Mouse (Mus musculus) heart, embryonic 16.5 days (tissue): ENCODE results near the gene Rtl6. TPM values are rescaled to one million over a fixed set of nuclear protein-coding genes. Genes with fewer than 3 reads are reported as not detected.

Experiments
- ATAC-seq: fragments of 200-750 bp; cut with Nextera tagmentation; replicated peaks from 2 replicates; pipeline ENCODE4 v1.8.0; 2017; ENCODE audit warnings: moderate number of reproducible peaks; ENCODE audit not compliant: insufficient read depth, low FRiP score; ENCODE audit errors: extremely low read depth
- H3K27ac ChIP-seq: fragments of 300-500 bp; sonication (generic); 2 replicates; pipeline ENCODE4 v1.5.1; 2014; ENCODE audit warnings: mild to moderate bottlenecking, low read length, control low read depth, moderate library complexity
- H3K27me3 ChIP-seq: fragments of 300-500 bp; sonication (generic); 2 replicates; pipeline ENCODE4 v1.6.1; 2014; ENCODE audit warnings: low read length, mixed read lengths; ENCODE audit not compliant: control insufficient read depth, insufficient read depth
- H3K36me3 ChIP-seq: fragments of 300-500 bp; sonication (generic); 2 replicates; pipeline ENCODE4 v1.6.1; 2014; ENCODE audit not compliant: control insufficient read depth, insufficient read depth
- H3K4me1 ChIP-seq: fragments of 300-500 bp; sonication (generic); 2 replicates; pipeline ENCODE4 v1.6.1; 2014; ENCODE audit warnings: low read length, mixed read lengths; ENCODE audit not compliant: control insufficient read depth, insufficient read depth
- H3K4me2 ChIP-seq: fragments of 300-500 bp; sonication (generic); 2 replicates; pipeline ENCODE4 v1.6.1; 2014; ENCODE audit warnings: low read depth, mild to moderate bottlenecking, control low read depth, low read length
- H3K4me3 ChIP-seq: fragments of 300-500 bp; sonication (generic); 2 replicates; pipeline ENCODE4 v1.5.1; 2014; ENCODE audit warnings: mild to moderate bottlenecking, control low read depth, low read length
- H3K9ac ChIP-seq: fragments of 300-500 bp; sonication (generic); 2 replicates; pipeline ENCODE4 v1.6.1; 2014; ENCODE audit warnings: low read length, control low read depth
- H3K9me3 ChIP-seq: fragments of 300-500 bp; sonication (generic); replicated peaks from 2 replicates; pipeline ENCODE4 v1.6.1; 2016; ENCODE audit warnings: low read length; ENCODE audit not compliant: control insufficient read depth
- WGBS: fragments of 180-500 bp; shearing (Covaris S2); extraction: QIAGEN DNeasy Blood & Tissue Kit; methylation state at CpG from one replicate; pipeline ENCODE4 v1.1.7; 2014; 5-methylcytosine and 5-hydroxymethylcytosine counted together
- polyA plus RNA-seq: library from polyadenylated mRNA; unstranded; fragments of >200 nt; fragmentation: Nextera tagmentation; extraction: Ambion mirVana; gene quantifications from 2 replicates; pipeline ENCODE4 v1.2.1, GENCODE M21; 2015

Rtl6 gene
- polyA plus RNA-seq, 1 experiment from 2014 or later, result 9.9 TPM

GRCm38 (mm10) chr15:84549291-84549797 lies 8.3 kb downstream of the Rtl6 start:
- no peaks in the 10 kb centered on the region for H3K4me1 ChIP-seq
- ATAC-seq, result no peak
- WGBS, result 71% methylated on average over 6 of the region's 6 CpGs

GRCm38 (mm10) chr15:84546028-84546427 lies 11.6 kb downstream of the Rtl6 start:
- Histone ChIP-seq H3K4me2 (no peak overlapping the region), H3K9me3 (no peaks in the 10 kb centered on the region), H3K36me3 (no peaks in the 10 kb centered on the region), H3K4me1 (no peaks in the 10 kb centered on the region), H3K9ac (no peak overlapping the region), H3K27ac (no peak overlapping the region), H3K27me3 (0 out of 2 replicates have a peak, but pooled peaks cover 2% of the 10 kb centered on the region), H3K4me3 (no peak overlapping the region)
- no peak for ATAC-seq
- WGBS, result 84% methylated on average over 3 of the region's 3 CpGs

More at GRCm38 (mm10) chr15:84549291-84549797, 8.3 kb downstream of the Rtl6 start:
- Histone ChIP-seq H3K27me3 (no peaks in the 10 kb centered on the region), H3K9ac (no peak overlapping the region), H3K27ac (no peak overlapping the region), H3K36me3 (no peaks in the 10 kb centered on the region), H3K9me3 (no peaks in the 10 kb centered on the region), H3K4me2 (no peak overlapping the region), H3K4me3 (no peak overlapping the region)

GRCm38 (mm10) chr15:84541175-84541574 lies 16.4 kb downstream of the Rtl6 start:
- H3K36me3 ChIP-seq, result no peaks in the 10 kb centered on the region
- H3K4me2 ChIP-seq, result no peak overlapping the region
- H3K27ac ChIP-seq, result no peak overlapping the region
- H3K27me3 ChIP-seq, result 0 out of 2 replicates have a peak, but pooled peaks cover 2% of the 10 kb centered on the region
- no peak overlapping the region for H3K9ac ChIP-seq
- H3K9me3 ChIP-seq, result 0 out of 2 replicates have a peak, but pooled peaks cover 1% of the 10 kb centered on the region
- WGBS, result 49% methylated on average over 5 of the region's 5 CpGs
- ATAC-seq, result no peak
- H3K4me3 ChIP-seq, result no peak overlapping the region
- no peaks in the 10 kb centered on the region for H3K4me1 ChIP-seq

- no peak overlapping the region for H3K4me2 ChIP-seq
- ATAC-seq, result no peak
- 0 out of 2 replicates have a peak, but pooled peaks cover 4% of the 10 kb centered on the region for H3K9me3 ChIP-seq
- H3K36me3 ChIP-seq, result no peaks in the 10 kb centered on the region
- H3K9ac ChIP-seq, result no peak overlapping the region
- no peaks in the 10 kb centered on the region for H3K4me1 ChIP-seq
- no peak overlapping the region for H3K27ac ChIP-seq
- H3K4me3 ChIP-seq, result no peak overlapping the region
- 0 out of 2 replicates have a peak, but pooled peaks cover 2% of the 10 kb centered on the region for H3K27me3 ChIP-seq
- 70% methylated on average over 15 of the region's 15 CpGs for WGBS
These were observed 18.5 kb downstream of the Rtl6 start for GRCm38 (mm10) chr15:84538974-84539588.

GRCm38 (mm10) chr15:84537117-84537516 lies 20.5 kb downstream of the Rtl6 start:
- no peak overlapping the region for H3K4me3 ChIP-seq
- no peaks in the 10 kb centered on the region for H3K4me1 ChIP-seq
- 82% methylated on average over 10 of the region's 10 CpGs for WGBS
- 0 out of 2 replicates have a peak, but pooled peaks cover 2% of the 10 kb centered on the region for H3K27me3 ChIP-seq
- H3K4me2 ChIP-seq, result no peak overlapping the region
- no peak overlapping the region for H3K9ac ChIP-seq
- H3K9me3 ChIP-seq, result 0 out of 2 replicates have a peak, but pooled peaks cover 8% of the 10 kb centered on the region
- H3K36me3 ChIP-seq, result no peaks in the 10 kb centered on the region
- ATAC-seq, result no peak
- H3K27ac ChIP-seq, result no peak overlapping the region

- H3K4me3 ChIP-seq, result no peak overlapping the region
- no peak overlapping the region for H3K9ac ChIP-seq
- H3K36me3 ChIP-seq, result no peaks in the 10 kb centered on the region
- no peaks in the 10 kb centered on the region for H3K4me1 ChIP-seq
- 0 out of 2 replicates have a peak, but pooled peaks cover 8% of the 10 kb centered on the region for H3K9me3 ChIP-seq
- 87% methylated on average over 9 of the region's 9 CpGs for WGBS
- H3K4me2 ChIP-seq, result no peak overlapping the region
- no peak overlapping the region for H3K27ac ChIP-seq
- H3K27me3 ChIP-seq, result 0 out of 2 replicates have a peak, but pooled peaks cover 2% of the 10 kb centered on the region
- ATAC-seq, result no peak
These were observed 21.0 kb downstream of the Rtl6 start for GRCm38 (mm10) chr15:84536611-84537010.

GRCm38 (mm10) chr15:84535953-84536352 lies 21.7 kb downstream of the Rtl6 start:
- no peak overlapping the region for H3K9ac ChIP-seq
- H3K36me3 ChIP-seq, result no peaks in the 10 kb centered on the region
- H3K27ac ChIP-seq, result no peak overlapping the region
- H3K27me3 ChIP-seq, result no peaks in the 10 kb centered on the region
- ATAC-seq, result no peak
- H3K4me2 ChIP-seq, result no peak overlapping the region
- H3K4me3 ChIP-seq, result no peak overlapping the region
- 88% methylated on average over 2 of the region's 2 CpGs for WGBS
- no peaks in the 10 kb centered on the region for H3K4me1 ChIP-seq
- H3K9me3 ChIP-seq, result 0 out of 2 replicates have a peak, but pooled peaks cover 8% of the 10 kb centered on the region

- H3K9ac ChIP-seq, result no peak overlapping the region
- H3K9me3 ChIP-seq, result 0 out of 2 replicates have a peak, but pooled peaks cover 8% of the 10 kb centered on the region
- H3K4me1 ChIP-seq, result no peaks in the 10 kb centered on the region
- no peaks in the 10 kb centered on the region for H3K36me3 ChIP-seq
- H3K27me3 ChIP-seq, result no peaks in the 10 kb centered on the region
- no peak overlapping the region for H3K4me2 ChIP-seq
- no peak overlapping the region for H3K4me3 ChIP-seq
- 63% methylated on average over 2 of the region's 2 CpGs for WGBS
- H3K27ac ChIP-seq, result no peak overlapping the region
- ATAC-seq, result no peak
These were observed 25.4 kb downstream of the Rtl6 start for GRCm38 (mm10) chr15:84532211-84532610.

- Histone ChIP-seq H3K9me3 (0 out of 2 replicates have a peak, but pooled peaks cover 8% of the 10 kb centered on the region), H3K4me1 (no peaks in the 10 kb centered on the region), H3K9ac (no peak overlapping the region), H3K27me3 (no peaks in the 10 kb centered on the region), H3K4me2 (no peak overlapping the region), H3K4me3 (no peak overlapping the region), H3K27ac (no peak overlapping the region), H3K36me3 (no peaks in the 10 kb centered on the region)
- 58% methylated on average over 10 of the region's 10 CpGs for WGBS
- no peak for ATAC-seq
These were observed 26.1 kb downstream of the Rtl6 start for GRCm38 (mm10) chr15:84531535-84531934.
